Mouse (Mus musculus): ENCODE data around the gene Zfp568.

The Zfp568 gene

DNA sequence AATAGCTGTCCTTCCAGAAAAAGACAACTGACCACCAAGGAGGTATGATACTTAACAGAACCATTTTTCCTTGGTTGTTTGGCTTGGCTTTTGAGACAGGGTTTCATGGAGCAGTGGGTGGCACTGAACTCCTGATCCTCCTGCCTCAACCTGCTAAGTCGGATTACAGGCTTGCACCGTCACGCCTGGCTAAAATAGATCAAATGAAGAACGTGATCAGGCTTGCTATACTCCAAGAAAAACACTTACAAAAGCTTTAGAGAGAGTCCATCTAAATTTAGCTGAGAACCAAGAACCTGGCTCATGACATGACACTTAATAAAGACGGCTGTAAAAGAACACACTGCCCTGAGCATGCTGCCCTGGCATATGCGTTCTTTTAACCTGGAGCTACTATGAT, 76.6 kb downstream of the Zfp568 start:
- DNase-seq (ENCODE audit: low spot score), result no peak

GRCm38 (mm10) chr7:30062478-30062877, 78.7 kb downstream of the Zfp568 start:
- no peak for DNase-seq (ENCODE audit: low spot score)

- no peak for DNase-seq (ENCODE audit: low spot score)
These were observed 80.9 kb downstream of the Zfp568 start for GRCm38 (mm10) chr7:30064622-30065021.

- peak; percentile 61 for DNase-seq (ENCODE audit: low spot score)
These were observed 88.6 kb downstream of the Zfp568 start, which contains the start of gene Zfp82 for GRCm38 (mm10) chr7:30072146-30073028. Zfp82 (minus strand) TSS chr7:30072900.

All from ovary, postnatal 14 days (tissue).